Mouse (Mus musculus): Measurements from ENCODE around the gene Msl1.

Gene Msl1

GRCm38 (mm10) chr11:98795015-98795713 is at the start of gene Msl1:
Gene Msl1, plus strand, starts transcription at chr11:98795516.
- peaks cover 16% of the 10 kb centered on the region for H3K9me3 ChIP-seq (ENCODE audit: low read length)
- H3K27me3 ChIP-seq (ENCODE audit: insufficient read depth, low read length): peaks cover 21% of the 10 kb centered on the region
- peaks cover 26% of the 10 kb centered on the region for H3K36me3 ChIP-seq (ENCODE audit: insufficient read depth, low read length)
- peak within 1 kb of the TSS; percentile 91 for H3K4me3 ChIP-seq (replicated peaks; ENCODE audit: low read length)
- no peak for TF ChIP-seq NANOG (IDR thresholded peaks at IDR 0.05; ENCODE audit: borderline replicate concordance, low read length)
- TF ChIP-seq POU5F1 (IDR thresholded peaks at IDR 0.05; ENCODE audit: borderline replicate concordance, low read length): no peak
- TF ChIP-seq CTCF (conservative IDR thresholded peaks at IDR 0.05; ENCODE audit: low read length): no peak
- H3K4me1 ChIP-seq (replicated peaks; ENCODE audit: low read depth, low read length): peaks cover 56% of the 10 kb centered on the region

GRCm38 (mm10) chr11:98745932-98746853 is 49.1 kb upstream of the Msl1 start:
- Histone ChIP-seq H3K36me3 (ENCODE audit: insufficient read depth, low read length) (no peaks in the 10 kb centered on the region), H3K9me3 (ENCODE audit: low read length) (no peaks in the 10 kb centered on the region), H3K27me3 (ENCODE audit: insufficient read depth, low read length) (peaks cover 23% of the 10 kb centered on the region), H3K4me1 (replicated peaks; ENCODE audit: low read depth, low read length) (peaks cover 91% of the 10 kb centered on the region), H3K4me3 (replicated peaks; ENCODE audit: low read length) (peak overlapping the region; percentile 20)
- TF ChIP-seq NANOG (IDR thresholded peaks at IDR 0.05; ENCODE audit: borderline replicate concordance, low read length): no peak
- TF ChIP-seq CTCF (conservative IDR thresholded peaks at IDR 0.05; ENCODE audit: low read length): no peak
- no peak for TF ChIP-seq POU5F1 (IDR thresholded peaks at IDR 0.05; ENCODE audit: borderline replicate concordance, low read length)

GRCm38 (mm10) chr11:98746855-98747693 is 48.2 kb upstream of the Msl1 start:
- H3K9me3 ChIP-seq (ENCODE audit: low read length): no peaks in the 10 kb centered on the region
- no peaks in the 10 kb centered on the region for H3K36me3 ChIP-seq (ENCODE audit: insufficient read depth, low read length)
- peaks cover 96% of the 10 kb centered on the region for H3K4me1 ChIP-seq (replicated peaks; ENCODE audit: low read depth, low read length)
- TF ChIP-seq POU5F1 (IDR thresholded peaks at IDR 0.05; ENCODE audit: borderline replicate concordance, low read length): no peak
- no peak for TF ChIP-seq NANOG (IDR thresholded peaks at IDR 0.05; ENCODE audit: borderline replicate concordance, low read length)
- TF ChIP-seq CTCF (conservative IDR thresholded peaks at IDR 0.05; ENCODE audit: low read length): no peak
- H3K27me3 ChIP-seq (ENCODE audit: insufficient read depth, low read length): peaks cover 23% of the 10 kb centered on the region
- peak overlapping the region; percentile 48 for H3K4me3 ChIP-seq (replicated peaks; ENCODE audit: low read length)

GRCm38 (mm10) chr11:98747804-98748505 is 47.4 kb upstream of the Msl1 start:
- no peak for TF ChIP-seq POU5F1 (IDR thresholded peaks at IDR 0.05; ENCODE audit: borderline replicate concordance, low read length)
- TF ChIP-seq CTCF (conservative IDR thresholded peaks at IDR 0.05; ENCODE audit: low read length): no peak
- TF ChIP-seq NANOG (IDR thresholded peaks at IDR 0.05; ENCODE audit: borderline replicate concordance, low read length): no peak
- Histone ChIP-seq H3K4me1 (replicated peaks; ENCODE audit: low read depth, low read length) (peaks cover 94% of the 10 kb centered on the region), H3K36me3 (ENCODE audit: insufficient read depth, low read length) (no peaks in the 10 kb centered on the region), H3K9me3 (ENCODE audit: low read length) (no peaks in the 10 kb centered on the region), H3K4me3 (replicated peaks; ENCODE audit: low read length) (peak overlapping the region; percentile 35), H3K27me3 (ENCODE audit: insufficient read depth, low read length) (peaks cover 23% of the 10 kb centered on the region)

- Histone ChIP-seq H3K4me3 (replicated peaks; ENCODE audit: low read length) (peak overlapping the region; percentile 44; the same call in 1 of the 2 replicates), H3K4me1 (replicated peaks; ENCODE audit: low read depth, low read length) (peaks cover 94% of the 10 kb centered on the region), H3K9me3 (ENCODE audit: low read length) (no peaks in the 10 kb centered on the region), H3K36me3 (ENCODE audit: insufficient read depth, low read length) (no peaks in the 10 kb centered on the region), H3K27me3 (ENCODE audit: insufficient read depth, low read length) (peaks cover 23% of the 10 kb centered on the region)
- TF ChIP-seq POU5F1 (IDR thresholded peaks at IDR 0.05; ENCODE audit: borderline replicate concordance, low read length): no peak
- no peak for TF ChIP-seq CTCF (conservative IDR thresholded peaks at IDR 0.05; ENCODE audit: low read length)
- TF ChIP-seq NANOG (IDR thresholded peaks at IDR 0.05; ENCODE audit: borderline replicate concordance, low read length): no peak
Observed at GRCm38 (mm10) chr11:98748506-98749416, 46.6 kb upstream of the Msl1 start.

- Histone ChIP-seq H3K36me3 (ENCODE audit: insufficient read depth, low read length) (no peaks in the 10 kb centered on the region), H3K27me3 (ENCODE audit: insufficient read depth, low read length) (peaks cover 23% of the 10 kb centered on the region), H3K4me3 (replicated peaks; ENCODE audit: low read length) (no peak overlapping the region), H3K9me3 (ENCODE audit: low read length) (no peaks in the 10 kb centered on the region), H3K4me1 (replicated peaks; ENCODE audit: low read depth, low read length) (peaks cover 94% of the 10 kb centered on the region)
- no peak for TF ChIP-seq CTCF (conservative IDR thresholded peaks at IDR 0.05; ENCODE audit: low read length)
- no peak for TF ChIP-seq NANOG (IDR thresholded peaks at IDR 0.05; ENCODE audit: borderline replicate concordance, low read length)
- TF ChIP-seq POU5F1 (IDR thresholded peaks at IDR 0.05; ENCODE audit: borderline replicate concordance, low read length): no peak
Observed at GRCm38 (mm10) chr11:98749716-98750115, 45.6 kb upstream of the Msl1 start.
